In genomic region chr6:136431169-136431895, GRCm38 (mm10) we compare ENCODE assay signal across 16 mouse cellular contexts. TPM values are rescaled to one million over a fixed set of nuclear protein-coding genes. Genes with fewer than 3 reads are reported as not detected.
A peak's percentile ranks its signal among the peaks of the same experiment; 100 is the strongest.
DNase-seq lines count a peak whose midpoint lies in the region; ATAC-seq lines count a peak whose summit lies in the region.
"Had no signal": no experiment of that assay in that cellular context is flagged by ENCODE, and none has a peak within 500 bp of the region (broad histone marks: within the 10 kb centered on the region; RNA-seq: fewer than 3 reads in every experiment).

No protein-coding gene starts in this region.

- H3K27me3 ChIP-seq in embryonic facial prominence, embryonic 14.5 days (replicated peaks; ENCODE audit: control insufficient read depth, insufficient read depth, low read length): no peaks in the 10 kb centered on the region
- no peaks in the 10 kb centered on the region for H3K27me3 ChIP-seq in embryonic facial prominence, embryonic 10.5 days (replicated peaks; ENCODE audit: low read depth, poor library complexity, severe bottlenecking)
- H3K27me3 ChIP-seq in kidney, embryonic 16.5 days (ENCODE audit: insufficient read depth, low read length): no peaks in the 10 kb centered on the region
- H3K27me3 ChIP-seq: embryonic facial prominence, embryonic 13.5 days; liver, embryonic 12.5 days; megakaryocyte, embryonic 14.5 days had no signal

- H3K27ac ChIP-seq in embryonic facial prominence, embryonic 14.5 days (replicated peaks; ENCODE audit: low read depth, low read length): no peak overlapping the region
- no peak overlapping the region for H3K27ac ChIP-seq in embryonic facial prominence, embryonic 10.5 days (replicated peaks)
- peak overlapping the region; percentile 34; the same call in 1 of the 2 replicates for H3K27ac ChIP-seq in kidney, embryonic 16.5 days (ENCODE audit: low read length)
- H3K27ac ChIP-seq: embryonic facial prominence, embryonic 13.5 days; liver, embryonic 12.5 days had no signal

- no peaks in the 10 kb centered on the region for H3K36me3 ChIP-seq in embryonic facial prominence, embryonic 14.5 days (ENCODE audit: control insufficient read depth, insufficient read depth, low read length)
- H3K36me3 ChIP-seq in embryonic facial prominence, embryonic 10.5 days (replicated peaks): no peaks in the 10 kb centered on the region
- no peaks in the 10 kb centered on the region for H3K36me3 ChIP-seq in kidney, embryonic 16.5 days (ENCODE audit: insufficient read depth, low read length)
- H3K36me3 ChIP-seq: embryonic facial prominence, embryonic 13.5 days; liver, embryonic 12.5 days had no signal

- H3K9ac ChIP-seq in embryonic facial prominence, embryonic 14.5 days (ENCODE audit: low read depth, low read length): no peak overlapping the region
- H3K9ac ChIP-seq in kidney, embryonic 16.5 days (replicated peaks; ENCODE audit: low read length): no peak overlapping the region
- H3K9ac ChIP-seq: embryonic facial prominence, embryonic 13.5 days; liver, embryonic 12.5 days had no signal

- H3K9me3 ChIP-seq in embryonic facial prominence, embryonic 14.5 days (ENCODE audit: control insufficient read depth, low read length): no peaks in the 10 kb centered on the region
- H3K9me3 ChIP-seq in embryonic facial prominence, embryonic 10.5 days: no peaks in the 10 kb centered on the region
- no peaks in the 10 kb centered on the region for H3K9me3 ChIP-seq in kidney, embryonic 16.5 days (ENCODE audit: low read length)
- H3K9me3 ChIP-seq: embryonic facial prominence, embryonic 13.5 days; liver, embryonic 12.5 days; megakaryocyte, embryonic 14.5 days had no signal

- DNase-seq in embryonic facial prominence, embryonic 14.5 days (ENCODE audit: low spot score): peak; percentile 52
- no peak for DNase-seq in embryonic facial prominence, embryonic 10.5 days (ENCODE audit: low spot score)
- no peak for DNase-seq in kidney, adult 18-20 months
- peak; percentile 39 for DNase-seq in A20 (ENCODE audit: low read depth, low spot score)
- no peak for DNase-seq in cerebellum, adult 9-10 months
- DNase-seq in cerebellum, adult 8-10 months: no peak
- DNase-seq: cerebellum, adult 2 months; kidney, adult 11 months had no signal

- H3K4me3 ChIP-seq in embryonic facial prominence, embryonic 14.5 days (ENCODE audit: low read depth, low read length): no peak overlapping the region
- no peak overlapping the region for H3K4me3 ChIP-seq in embryonic facial prominence, embryonic 10.5 days
- H3K4me3 ChIP-seq in kidney, embryonic 16.5 days (ENCODE audit: low read length): no peak overlapping the region
- H3K4me3 ChIP-seq: embryonic facial prominence, embryonic 13.5 days; liver, embryonic 12.5 days; megakaryocyte, embryonic 14.5 days had no signal

- WGBS in embryonic facial prominence, embryonic 14.5 days: 51% methylated on average over 10 of the region's 10 CpGs
- 61% methylated on average over 10 of the region's 10 CpGs for WGBS in embryonic facial prominence, embryonic 10.5 days
- 51% methylated on average over 10 of the region's 10 CpGs for WGBS in kidney, embryonic 16.5 days

- ATAC-seq in embryonic facial prominence, embryonic 14.5 days (ENCODE audit: low read depth): no peak
- ATAC-seq in kidney, embryonic 16.5 days (ENCODE audit: low FRiP score, low TSS enrichment): 0 out of 2 replicates have a peak, but pooled peaks have one; percentile 35
- ATAC-seq in granulocyte monocyte progenitor cell, adult 5-6 weeks (replicated peaks; ENCODE audit: poor library complexity, severe bottlenecking): peak; percentile 97
- ATAC-seq: liver, embryonic 12.5 days had no signal

- no peak overlapping the region for H3K4me2 ChIP-seq in embryonic facial prominence, embryonic 14.5 days (ENCODE audit: low read depth, low read length)
- no peak overlapping the region for H3K4me2 ChIP-seq in kidney, embryonic 16.5 days (replicated peaks; ENCODE audit: low read depth, low read length)
- H3K4me2 ChIP-seq: embryonic facial prominence, embryonic 13.5 days; liver, embryonic 12.5 days had no signal

- peaks cover 7% of the 10 kb centered on the region; the same call in 1 of the 2 replicates for H3K4me1 ChIP-seq in embryonic facial prominence, embryonic 14.5 days (ENCODE audit: control insufficient read depth, insufficient read depth, low read length)
- H3K4me1 ChIP-seq in embryonic facial prominence, embryonic 10.5 days: 0 out of 2 replicates have a peak, but pooled peaks cover 5% of the 10 kb centered on the region
- H3K4me1 ChIP-seq in kidney, embryonic 16.5 days (ENCODE audit: insufficient read depth, low read length): peaks cover 11% of the 10 kb centered on the region

RNA-seq across cellular contexts. Expression of gene E330021D16Rik, which starts 16.0 kb away (rescaled TPM):
- polyA plus RNA-seq in embryonic facial prominence, embryonic 14.5 days (2014; fragmentation: Nextera tagmentation; extraction: Ambion mirVana): 0.33 TPM in 1 of 2 replicates, not detected in the other
- 0.15 TPM in 1 of 2 replicates, not detected in the other for polyA plus RNA-seq in embryonic facial prominence, embryonic 10.5 days (2016; fragmentation: Nextera tagmentation; extraction: Ambion mirVana)
- 2.9 and 3.0 TPM in 2 replicates for polyA plus RNA-seq in kidney, embryonic 16.5 days (2015; fragmentation: Nextera tagmentation; extraction: Ambion mirVana)
- total RNA-seq in granulocyte monocyte progenitor cell, adult 5-6 weeks (2014; fragmentation: Nextera tagmentation): not detected in 2 replicates
- not detected in 2 replicates for total RNA-seq in granulocyte monocyte progenitor cell, adult 5-6 weeks (2017)
- total RNA-seq: layer of hippocampus, postnatal 14 days had no signal
- polyA plus RNA-seq: cerebellum, adult 2 months; embryonic facial prominence, embryonic 13.5 days; gonadal fat pad, adult 2 months; liver, embryonic 12.5 days; neural tube, embryonic 11.5 days had no signal

Comparison
In these comparisons a context has a peak if more than half of its experiments do, and no peak if none do; other contexts are left out.
1. DNase-seq: peak in embryonic facial prominence, embryonic 14.5 days (single experiment) and A20 (single experiment); none in embryonic facial prominence, embryonic 10.5 days (single experiment), kidney, adult 18-20 months (single experiment), cerebellum, adult 9-10 months (single experiment) and cerebellum, adult 8-10 months (single experiment).